Mouse (Mus musculus): ENCODE results near the gene Podn. TPM values are rescaled to one million over a fixed set of nuclear protein-coding genes. Genes with fewer than 3 reads are reported as not detected.

Gene Podn
- total and polyA plus RNA-seq, 3 experiments, result 0.04 TPM; not detected in 2

DNA sequence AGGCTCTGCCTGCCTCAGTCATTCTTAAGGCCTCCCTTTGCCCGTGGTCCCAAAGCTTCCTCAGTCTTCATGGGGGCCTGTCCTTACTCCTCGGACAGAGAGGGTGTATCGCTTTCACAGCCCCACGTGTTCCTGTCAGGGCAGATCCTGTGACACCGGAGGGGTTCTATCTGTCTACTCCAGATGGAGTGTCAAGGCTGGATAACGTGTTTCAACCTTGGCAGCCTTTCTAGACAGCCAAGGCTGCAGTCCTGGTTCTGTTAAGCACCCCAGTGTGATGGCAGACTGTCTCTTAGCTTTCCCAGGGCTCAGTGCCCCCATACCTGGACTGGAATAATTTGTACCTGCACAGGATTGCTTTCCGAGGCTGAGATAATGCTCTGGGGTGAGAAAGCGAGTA is 87.7 kb downstream of the Podn start:
- no peak overlapping the region for H3K9ac ChIP-seq (ENCODE audit: control insufficient read depth, low read depth, low read length, poor library complexity, severe bottlenecking)
- H3K36me3 ChIP-seq (ENCODE audit: control insufficient read depth in 1 of 2, insufficient read depth in 2 of 2, low read length in 2 of 2), result no peaks in the 10 kb centered on the region
- DNase-seq (ENCODE audit: low read depth, low spot score), result peak; percentile 21
- H3K27me3 ChIP-seq (ENCODE audit: control insufficient read depth in 1 of 2, insufficient read depth in 2 of 2, low read length in 2 of 2), result no peaks in the 10 kb centered on the region; a peak in 1 of 4 replicates
- no peaks in the 10 kb centered on the region for H3K9me3 ChIP-seq (replicated peaks; ENCODE audit: insufficient read depth, low read length)
- H3K27ac ChIP-seq (ENCODE audit: control insufficient read depth, low read depth, low read length), result no peak overlapping the region
- no peaks in the 10 kb centered on the region for H3K4me1 ChIP-seq (ENCODE audit: control insufficient read depth in 1 of 2, insufficient read depth in 2 of 2, low read length in 2 of 2)
- no peaks in the 10 kb centered on the region for H3K79me2 ChIP-seq (ENCODE audit: control insufficient read depth, insufficient read depth, low read length, poor library complexity)
- no peak for TF ChIP-seq POLR2A (IDR thresholded peaks at IDR 0.05; ENCODE audit: control insufficient read depth in 1 of 2, insufficient read depth in 1 of 2, low read depth in 1 of 2, low read length in 2 of 2, poor library complexity in 1 of 2)
- TF ChIP-seq GABPA (IDR thresholded peaks at IDR 0.05; ENCODE audit: low read depth, low read length), result no peak
- TF ChIP-seq MEF2A (IDR thresholded peaks at IDR 0.05; ENCODE audit: extremely low read depth, insufficient replicate concordance, low read depth, low read length, poor library complexity, severe bottlenecking), result no peak
- no peak for TF ChIP-seq EP300 (IDR thresholded peaks at IDR 0.05; ENCODE audit: low read depth in 1 of 2, low read length in 2 of 2)
- TF ChIP-seq KAT2A (conservative IDR thresholded peaks at IDR 0.05; ENCODE audit: low read depth, low read length), result no peak
- TF ChIP-seq SIN3A (IDR thresholded peaks at IDR 0.05; ENCODE audit: low read length), result no peak
- TF ChIP-seq MYC (IDR thresholded peaks at IDR 0.05; ENCODE audit: low read depth, low read length), result no peak
- H3K4me3 ChIP-seq (ENCODE audit: control insufficient read depth in 1 of 2, insufficient read depth in 1 of 2, low read depth in 2 of 2, low read length in 2 of 2), result no peak overlapping the region

DNA sequence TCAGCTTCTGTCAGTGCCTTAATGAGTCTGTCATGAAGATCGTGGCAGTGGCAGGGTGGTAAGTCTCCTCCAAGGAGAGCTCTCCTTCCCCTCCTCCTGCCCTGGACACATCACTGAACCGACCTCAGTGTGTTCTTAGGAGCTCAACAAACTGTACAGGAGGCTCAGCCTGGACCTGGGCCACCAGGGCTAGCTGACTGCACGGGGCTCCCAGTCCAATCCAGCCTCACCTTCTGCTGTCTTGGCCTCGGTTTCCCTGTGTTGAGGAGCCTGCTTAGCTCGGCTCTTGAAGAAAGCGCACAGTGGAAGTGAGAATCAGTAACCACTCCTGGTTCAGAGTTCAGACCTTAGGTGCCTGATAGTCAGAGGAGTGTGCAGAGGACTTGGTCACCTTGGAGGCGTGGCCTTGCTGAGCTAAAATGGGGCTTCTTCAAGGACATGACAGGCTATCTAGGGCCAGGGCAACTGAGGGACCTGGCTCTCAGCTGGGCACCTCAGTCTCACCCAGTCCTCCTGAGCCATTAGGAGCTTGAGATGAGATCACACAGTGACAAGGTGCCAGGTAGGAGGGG is 88.6 kb downstream of the Podn start:
- Histone ChIP-seq H3K9me3 (replicated peaks; ENCODE audit: insufficient read depth, low read length) (no peaks in the 10 kb centered on the region), H3K4me3 (ENCODE audit: control insufficient read depth in 1 of 2, insufficient read depth in 1 of 2, low read depth in 2 of 2, low read length in 2 of 2) (no peak overlapping the region), H3K79me2 (ENCODE audit: control insufficient read depth, insufficient read depth, low read length, poor library complexity) (no peaks in the 10 kb centered on the region), H3K27ac (ENCODE audit: control insufficient read depth, low read depth, low read length) (no peak overlapping the region), H3K4me1 (ENCODE audit: control insufficient read depth in 1 of 2, insufficient read depth in 2 of 2, low read length in 2 of 2) (no peaks in the 10 kb centered on the region), H3K36me3 (ENCODE audit: control insufficient read depth in 1 of 2, insufficient read depth in 2 of 2, low read length in 2 of 2) (no peaks in the 10 kb centered on the region), H3K27me3 (ENCODE audit: control insufficient read depth in 1 of 2, insufficient read depth in 2 of 2, low read length in 2 of 2) (no peaks in the 10 kb centered on the region; a peak in 1 of 4 replicates), H3K9ac (ENCODE audit: control insufficient read depth, low read depth, low read length, poor library complexity, severe bottlenecking) (no peak overlapping the region)
- DNase-seq (ENCODE audit: low read depth, low spot score), result no peak
- TF ChIP-seq POLR2A (IDR thresholded peaks at IDR 0.05; ENCODE audit: control insufficient read depth in 1 of 2, insufficient read depth in 1 of 2, low read depth in 1 of 2, low read length in 2 of 2, poor library complexity in 1 of 2) (no peak), SMC3 (IDR thresholded peaks at IDR 0.05; ENCODE audit: low read depth, low read length) (no peak), ZKSCAN1 (IDR thresholded peaks at IDR 0.05; ENCODE audit: low read depth, low read length) (no peak), USF2 (IDR thresholded peaks at IDR 0.05; ENCODE audit: borderline replicate concordance in 1 of 2, insufficient read depth in 1 of 2, low read depth in 1 of 2, low read length in 2 of 2) (no peak), MYB (IDR thresholded peaks at IDR 0.05; ENCODE audit: low read depth, low read length) (no peak), SIN3A (IDR thresholded peaks at IDR 0.05; ENCODE audit: low read length) (no peak), NRF1 (IDR thresholded peaks at IDR 0.05; ENCODE audit: insufficient read depth, low read depth, low read length, poor library complexity, severe bottlenecking) (no peak), HCFC1 (IDR thresholded peaks at IDR 0.05; ENCODE audit: low read depth, low read length) (no peak), POLR2AphosphoS2 (IDR thresholded peaks at IDR 0.05; ENCODE audit: low read length) (no peak), EP300 (IDR thresholded peaks at IDR 0.05; ENCODE audit: low read depth in 1 of 2, low read length in 2 of 2) (no peak), UBTF (IDR thresholded peaks at IDR 0.05; ENCODE audit: borderline replicate concordance, insufficient read depth, low read depth, low read length) (no peak), NELFE (IDR thresholded peaks at IDR 0.05; ENCODE audit: low read depth, low read length) (no peak), TAL1 (IDR thresholded peaks at IDR 0.05; ENCODE audit: low read length) (no peak), TBP (IDR thresholded peaks at IDR 0.05; ENCODE audit: low read depth, low read length) (no peak)

Measured in MEL (cell line).